Mouse (Mus musculus) T-helper 17 cell (primary cell): ENCODE measurements around the gene Olfr1269.

Experiments
- in situ Hi-C, 2 experiments: fragments of 300-600 bp; cut with MboI, MseI; formaldehyde crosslinking; loops; 1 replicate in 1 of 2; 2 replicates in 1 of 2; pipeline ENCODE4 v1.15.1; 2025; ENCODE audit warnings: high pct_unique_total_duplicates in 2 of 2

Olfr1269 gene

DNA sequence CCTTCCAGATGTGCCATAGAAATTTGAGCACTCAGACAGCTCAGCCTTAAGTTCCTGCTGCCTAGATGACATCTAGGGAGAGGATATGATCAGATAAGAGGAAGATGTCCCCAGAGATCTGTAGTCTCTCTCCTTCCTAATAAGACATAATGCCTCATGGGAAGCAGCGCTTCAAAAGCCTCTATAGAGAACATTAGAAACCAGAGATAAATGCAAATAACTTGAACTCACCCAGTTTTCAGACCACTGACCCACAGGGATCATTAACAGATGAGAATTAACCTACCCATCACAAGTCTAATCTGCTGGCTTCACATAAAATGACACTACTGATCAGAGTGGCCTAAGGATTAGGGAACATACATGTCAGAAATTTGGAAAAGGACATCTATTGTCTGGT is at the start of gene Olfr1269:
Gene Olfr1269 (minus strand): TSS at position 101 of the 400 bp plus-strand sequence.
- in situ Hi-C loops, result loop anchor here in 1 of 2 experiments (10.0 kb wide), 1 partner anchor 1657 kb away; no protein-coding TSS in a partner anchor

- in situ Hi-C loops, result loop anchor here in 1 of 2 experiments (5.0 kb wide), 1 partner anchor 108 kb away; no protein-coding TSS in a partner anchor
These were observed 32.7 kb upstream of the Olfr1269 start for GRCm38 (mm10) chr2:90153916-90154315.

DNA sequence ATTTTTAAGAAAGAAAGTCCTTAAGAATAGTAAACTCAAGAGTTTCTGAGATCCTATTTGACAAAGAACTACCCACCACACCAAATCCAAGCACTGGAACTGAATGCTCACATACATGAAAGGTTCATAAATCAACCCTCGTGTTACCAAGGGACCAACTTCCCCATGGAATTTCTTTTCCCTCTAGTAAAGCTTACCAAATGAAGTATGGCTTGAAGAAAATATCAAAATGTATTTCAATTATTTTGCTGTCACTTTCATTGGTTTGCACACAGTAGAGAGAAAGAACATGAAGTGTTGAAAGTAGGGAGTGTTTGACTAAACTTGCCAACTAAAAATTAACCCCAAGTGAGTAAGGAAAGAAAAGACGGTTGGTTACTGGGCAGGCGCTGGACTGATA is 31.8 kb upstream of the Olfr1269 start, which contains the start of gene Olfr1270:
Gene Olfr1270 (minus strand): TSS at position 101 of the 400 bp plus-strand sequence.
- in situ Hi-C loops, result loop anchor here in 1 of 2 experiments (5.0 kb wide), 1 partner anchor 109 kb away; no protein-coding TSS in a partner anchor

DNA sequence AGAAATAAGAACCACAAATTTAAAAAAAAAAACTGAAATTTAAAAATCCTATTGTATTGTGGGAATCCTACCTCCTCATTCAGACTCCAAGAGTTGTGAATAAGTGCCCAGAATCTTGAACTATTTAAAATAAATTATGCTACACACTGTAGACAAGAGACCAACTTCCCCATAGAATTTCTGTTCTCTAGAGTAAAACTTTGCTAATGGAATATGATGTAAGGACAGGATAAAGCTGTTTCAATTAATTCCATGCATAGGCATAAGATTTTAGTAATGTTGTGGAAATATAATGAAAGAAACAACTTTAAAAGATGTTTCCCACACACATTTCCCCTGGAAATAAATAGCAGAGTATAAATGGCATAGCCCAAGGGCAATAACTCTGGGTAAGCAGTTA is 21.0 kb upstream of the Olfr1269 start, which contains the start of gene Olfr32:
Gene Olfr32 (minus strand): TSS at position 101 of the 400 bp plus-strand sequence.
- in situ Hi-C loops, result no loop called here

DNA sequence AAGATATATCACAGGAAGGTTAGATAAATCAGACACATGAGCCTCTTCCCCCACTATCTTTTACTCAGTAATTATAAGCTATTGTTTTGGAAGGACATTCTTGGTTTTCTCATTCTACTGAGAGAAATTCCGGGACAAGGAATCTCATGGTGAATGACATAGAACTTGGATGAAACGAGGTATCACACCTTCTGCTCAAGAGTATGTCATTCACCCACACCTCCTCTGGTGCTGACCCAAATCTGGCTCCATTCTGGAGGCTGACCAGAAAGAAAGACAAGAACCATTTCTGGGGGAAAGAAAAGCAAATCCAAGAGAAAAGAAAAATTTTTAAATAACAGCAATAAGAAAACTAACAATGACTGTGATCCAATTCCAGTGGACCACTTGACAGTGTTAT is 51.1 kb downstream of the Olfr1269 start:
- in situ Hi-C loops, result no loop called here
